In genomic region chr1:88916531-88917050, GRCm38 (mm10) we compare ENCODE assay signal across 19 mouse cellular contexts.
DNase-seq lines count a peak whose midpoint lies in the region; ATAC-seq and TF ChIP-seq lines count a peak whose summit lies in the region.
"Had no signal": no experiment of that assay in that cellular context is flagged by ENCODE, and none has a peak within 500 bp of the region (broad histone marks: within the 10 kb centered on the region; RNA-seq: fewer than 3 reads in every experiment).

No protein-coding gene starts in this region.

- 61% methylated on average over 4 of the region's 4 CpGs for WGBS in lung, embryonic 14.5 days
- WGBS in lung, adult 2 months: 72% methylated on average over 4 of the region's 4 CpGs
- WGBS in embryonic facial prominence, embryonic 10.5 days: 81% methylated on average over 4 of the region's 4 CpGs

- no peak overlapping the region for H3K9ac ChIP-seq in lung, embryonic 14.5 days
- H3K9ac ChIP-seq: kidney, embryonic 15.5 days; neural tube, embryonic 15.5 days had no signal

- no peak overlapping the region for H3K27ac ChIP-seq in gastrocnemius, adult 2 months
- no peak overlapping the region for H3K27ac ChIP-seq in lung, embryonic 14.5 days (ENCODE audit: low read depth)
- H3K27ac ChIP-seq in embryonic facial prominence, embryonic 10.5 days (replicated peaks): peak overlapping the region; percentile 35; the same call in 1 of the 2 replicates
- H3K27ac ChIP-seq: hindbrain, postnatal 0 days; kidney, embryonic 15.5 days; neural tube, embryonic 15.5 days; stomach, postnatal 0 days had no signal

- H3K27me3 ChIP-seq in lung, embryonic 14.5 days (ENCODE audit: insufficient read depth, low read length): no peaks in the 10 kb centered on the region
- no peaks in the 10 kb centered on the region for H3K27me3 ChIP-seq in embryonic facial prominence, embryonic 10.5 days (replicated peaks; ENCODE audit: low read depth, poor library complexity, severe bottlenecking)
- H3K27me3 ChIP-seq: kidney, embryonic 15.5 days; neural tube, embryonic 15.5 days; Patski had no signal

- H3K4me2 ChIP-seq in lung, embryonic 14.5 days: no peak overlapping the region
- H3K4me2 ChIP-seq: kidney, embryonic 15.5 days; midbrain, embryonic 11.5 days; neural tube, embryonic 15.5 days had no signal

- TF ChIP-seq POLR2A in lung, adult 2 months (IDR thresholded peaks at IDR 0.05; ENCODE audit: borderline replicate concordance, extremely low read depth, low read depth, low read length): no peak

- H3K4me1 ChIP-seq in lung, embryonic 14.5 days (ENCODE audit: insufficient read depth): no peaks in the 10 kb centered on the region
- no peaks in the 10 kb centered on the region for H3K4me1 ChIP-seq in lung, adult 2 months (ENCODE audit: control insufficient read depth, insufficient read depth, low read length)
- peaks cover 8% of the 10 kb centered on the region; the same call in 1 of the 2 replicates for H3K4me1 ChIP-seq in embryonic facial prominence, embryonic 10.5 days
- H3K4me1 ChIP-seq: neural tube, embryonic 15.5 days had no signal

- H3K4me3 ChIP-seq in gastrocnemius, adult 2 months: no peak overlapping the region
- H3K4me3 ChIP-seq in lung, embryonic 14.5 days (ENCODE audit: low read depth, low read length): no peak overlapping the region
- no peak overlapping the region for H3K4me3 ChIP-seq in lung, adult 2 months (replicated peaks; ENCODE audit: extremely low read depth, low read depth, low read length)
- no peak overlapping the region for H3K4me3 ChIP-seq in embryonic facial prominence, embryonic 10.5 days
- H3K4me3 ChIP-seq: kidney, embryonic 15.5 days; neural tube, embryonic 15.5 days had no signal

- no peaks in the 10 kb centered on the region for H3K36me3 ChIP-seq in lung, embryonic 14.5 days (ENCODE audit: insufficient read depth)
- no peaks in the 10 kb centered on the region for H3K36me3 ChIP-seq in embryonic facial prominence, embryonic 10.5 days (replicated peaks)
- H3K36me3 ChIP-seq: kidney, embryonic 15.5 days; neural tube, embryonic 15.5 days had no signal

- H3K9me3 ChIP-seq in lung, embryonic 14.5 days (ENCODE audit: low read depth, low read length): no peaks in the 10 kb centered on the region; the same call in 1 of the 2 replicates
- peaks cover 11% of the 10 kb centered on the region; the same call in 1 of the 2 replicates for H3K9me3 ChIP-seq in embryonic facial prominence, embryonic 10.5 days
- H3K9me3 ChIP-seq: kidney, embryonic 15.5 days; neural tube, embryonic 15.5 days had no signal

- no peak for TF ChIP-seq CTCF in gastrocnemius, adult 2 months (IDR thresholded peaks at IDR 0.05)
- TF ChIP-seq CTCF in lung, embryonic 14.5 days (IDR thresholded peaks at IDR 0.05; ENCODE audit: low read depth): no peak
- no peak for TF ChIP-seq CTCF in lung, adult 2 months (IDR thresholded peaks at IDR 0.05; ENCODE audit: insufficient read depth, low read length)

- ATAC-seq in lung, embryonic 14.5 days (ENCODE audit: insufficient read depth): no peak
- ATAC-seq: hindbrain, postnatal 0 days; Patski had no signal

- DNase-seq in gastrocnemius, adult 2 months: peak; percentile 17
- no peak for DNase-seq in gastrocnemius, adult 8-10 months (ENCODE audit: low spot score in 2 of 2)
- DNase-seq in heart, postnatal 10 days: peak; percentile 37 to 40
- DNase-seq in heart, postnatal 25 days (ENCODE audit: low spot score): no peak
- peak; percentile 24 for DNase-seq in lung, embryonic 14.5 days
- DNase-seq in lung, adult 2 months: no peak
- no peak for DNase-seq in embryonic facial prominence, embryonic 10.5 days (ENCODE audit: low spot score)
- no peak for DNase-seq in T-cell, adult 2 months (ENCODE audit: low spot score)
- DNase-seq: adrenal gland, adult 2 months; cerebellum, adult 9-10 months; kidney, adult 11 months; kidney, postnatal 36 days; lung, postnatal 10 days had no signal

- intact Hi-C loops in gastrocnemius, adult 2 months (cut with DNase I): no loop called here
- intact Hi-C loops in heart, postnatal 10 days (cut with DNase I): no loop called here
- intact Hi-C loops in heart, postnatal 25 days (cut with DNase I): no loop called here

Comparison
In these comparisons a context has a peak if more than half of its experiments do, and no peak if none do; other contexts are left out.
1. DNase-seq: peak in gastrocnemius, adult 2 months (single experiment), heart, postnatal 10 days (2 of 2) and lung, embryonic 14.5 days (single experiment); none in gastrocnemius, adult 8-10 months (0 of 2), heart, postnatal 25 days (single experiment), lung, adult 2 months (single experiment), embryonic facial prominence, embryonic 10.5 days (single experiment) and T-cell, adult 2 months (single experiment).